8 mouse cellular contexts compared by ENCODE assay signal in the genomic region with DNA sequence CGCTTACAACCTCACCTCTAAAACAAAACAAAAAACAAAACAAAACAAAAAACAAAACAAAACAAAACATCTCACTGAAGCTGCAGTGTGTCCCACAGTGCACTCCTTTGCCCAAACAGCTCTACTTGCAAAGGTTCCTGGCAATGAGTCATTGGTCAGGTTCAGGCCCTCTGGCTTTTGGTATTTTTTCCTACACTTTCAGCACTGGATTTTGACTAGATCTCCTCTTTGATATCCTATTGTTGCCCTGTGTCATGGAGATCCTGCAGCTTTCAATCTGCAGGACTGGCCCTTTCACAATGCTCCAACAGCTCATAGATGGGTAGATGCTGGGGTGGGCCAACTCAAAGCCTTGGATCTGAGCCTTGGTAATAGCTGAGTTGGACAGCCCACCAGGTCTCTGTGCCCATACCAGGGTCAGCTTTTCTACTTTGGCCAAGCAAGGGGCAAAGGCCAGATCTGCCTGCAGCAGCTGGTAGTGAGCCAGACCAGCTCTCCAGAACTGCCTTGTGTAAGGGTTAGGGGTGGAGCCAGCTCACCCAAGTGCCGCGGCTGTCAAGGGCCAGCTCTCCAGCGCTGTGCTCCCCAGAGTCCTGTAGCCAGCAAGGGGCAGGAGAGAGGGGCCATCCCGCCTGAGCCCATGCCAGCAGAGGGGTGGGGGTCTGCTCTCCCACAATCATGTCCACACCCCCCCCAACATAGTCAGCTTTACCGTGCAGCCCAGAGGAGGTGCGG. TPM values are rescaled to one million over a fixed set of nuclear protein-coding genes. Genes with fewer than 3 reads are reported as not detected.
DNase-seq lines count a peak whose midpoint lies in the region; ATAC-seq and TF ChIP-seq lines count a peak whose summit lies in the region.

No protein-coding gene starts in this region.

- no peaks in the 10 kb centered on the region for H3K9me3 ChIP-seq in embryonic facial prominence, embryonic 12.5 days
- no peaks in the 10 kb centered on the region for H3K9me3 ChIP-seq in embryonic facial prominence, embryonic 10.5 days
- H3K9me3 ChIP-seq in midbrain, embryonic 11.5 days (ENCODE audit: control insufficient read depth, low read length), result no peaks in the 10 kb centered on the region
- H3K9me3 ChIP-seq in midbrain, postnatal 0 days (ENCODE audit: low read length), result no peaks in the 10 kb centered on the region
- no peaks in the 10 kb centered on the region for H3K9me3 ChIP-seq in stomach, postnatal 0 days (ENCODE audit: control insufficient read depth, low read length)

- H3K4me1 ChIP-seq in embryonic facial prominence, embryonic 12.5 days, result no peaks in the 10 kb centered on the region
- no peaks in the 10 kb centered on the region for H3K4me1 ChIP-seq in embryonic facial prominence, embryonic 10.5 days
- no peaks in the 10 kb centered on the region for H3K4me1 ChIP-seq in midbrain, embryonic 11.5 days (ENCODE audit: control insufficient read depth, insufficient read depth, low read length)
- H3K4me1 ChIP-seq in midbrain, postnatal 0 days (ENCODE audit: insufficient read depth, low read length), result no peaks in the 10 kb centered on the region
- H3K4me1 ChIP-seq in stomach, postnatal 0 days (replicated peaks; ENCODE audit: control insufficient read depth, insufficient read depth), result no peaks in the 10 kb centered on the region

- H3K4me2 ChIP-seq in embryonic facial prominence, embryonic 12.5 days (replicated peaks), result no peak overlapping the region
- H3K4me2 ChIP-seq in midbrain, embryonic 11.5 days, result no peak overlapping the region
- no peak overlapping the region for H3K4me2 ChIP-seq in midbrain, postnatal 0 days (ENCODE audit: low read depth, low read length, poor library complexity, severe bottlenecking)
- H3K4me2 ChIP-seq in stomach, postnatal 0 days (replicated peaks; ENCODE audit: low read depth), result no peak overlapping the region

- no peaks in the 10 kb centered on the region for H3K27me3 ChIP-seq in embryonic facial prominence, embryonic 12.5 days
- no peaks in the 10 kb centered on the region for H3K27me3 ChIP-seq in embryonic facial prominence, embryonic 10.5 days (replicated peaks; ENCODE audit: low read depth, poor library complexity, severe bottlenecking)
- no peaks in the 10 kb centered on the region for H3K27me3 ChIP-seq in midbrain, embryonic 11.5 days (ENCODE audit: control insufficient read depth, insufficient read depth, low read length)
- no peaks in the 10 kb centered on the region for H3K27me3 ChIP-seq in midbrain, postnatal 0 days (ENCODE audit: insufficient read depth, low read length)
- H3K27me3 ChIP-seq in stomach, postnatal 0 days (ENCODE audit: control insufficient read depth, insufficient read depth, low read length), result no peaks in the 10 kb centered on the region

- TF ChIP-seq CTCF in midbrain, postnatal 0 days (IDR thresholded peaks at IDR 0.05), result no peak
- TF ChIP-seq CTCF in stomach, postnatal 0 days (IDR thresholded peaks at IDR 0.05; ENCODE audit: low read depth), result no peak

- DNase-seq in embryonic facial prominence, embryonic 10.5 days (ENCODE audit: low spot score), result no peak
- peak; percentile 70 for DNase-seq in midbrain, embryonic 11.5 days (ENCODE audit: low spot score, missing footprints)
- DNase-seq in midbrain, postnatal 0 days (ENCODE audit: low spot score), result no peak
- DNase-seq in kidney, postnatal 14 days, result peak; percentile 66
- peak; percentile 24 for DNase-seq in stomach, postnatal 0 days (ENCODE audit: low spot score)
- no peak for DNase-seq in left cerebral cortex, postnatal 25 days (ENCODE audit: low spot score in 2 of 2)

- peaks cover 31% of the 10 kb centered on the region for H3K36me3 ChIP-seq in embryonic facial prominence, embryonic 12.5 days
- peaks cover 48% of the 10 kb centered on the region for H3K36me3 ChIP-seq in embryonic facial prominence, embryonic 10.5 days (replicated peaks)
- peaks cover 10% of the 10 kb centered on the region for H3K36me3 ChIP-seq in midbrain, embryonic 11.5 days (ENCODE audit: control insufficient read depth, insufficient read depth, low read length)
- H3K36me3 ChIP-seq in midbrain, postnatal 0 days (ENCODE audit: insufficient read depth, low read length), result peaks cover 13% of the 10 kb centered on the region
- H3K36me3 ChIP-seq in stomach, postnatal 0 days (ENCODE audit: control insufficient read depth, insufficient read depth, low read length), result peaks cover 8% of the 10 kb centered on the region

- 0 out of 2 replicates have a peak, but pooled peaks have one; percentile 22 for ATAC-seq in embryonic facial prominence, embryonic 12.5 days (ENCODE audit: insufficient number of reproducible peaks, insufficient read depth, low FRiP score, low TSS enrichment)
- no peak for ATAC-seq in midbrain, embryonic 11.5 days (ENCODE audit: low FRiP score)
- ATAC-seq in midbrain, postnatal 0 days (ENCODE audit: low FRiP score), result no peak
- peak; percentile 51 for ATAC-seq in stomach, postnatal 0 days (ENCODE audit: low FRiP score, low TSS enrichment)
- ATAC-seq in megakaryocyte, adult 5-6 weeks (ENCODE audit: poor library complexity, severe bottlenecking), result no peak

- H3K27ac ChIP-seq in embryonic facial prominence, embryonic 12.5 days, result no peak overlapping the region
- no peak overlapping the region for H3K27ac ChIP-seq in embryonic facial prominence, embryonic 10.5 days (replicated peaks)
- no peak overlapping the region for H3K27ac ChIP-seq in midbrain, embryonic 11.5 days (ENCODE audit: low read depth, low read length)
- no peak overlapping the region for H3K27ac ChIP-seq in midbrain, postnatal 0 days (ENCODE audit: low read depth, low read length)
- no peak overlapping the region for H3K27ac ChIP-seq in stomach, postnatal 0 days (replicated peaks)

- H3K9ac ChIP-seq in embryonic facial prominence, embryonic 12.5 days, result no peak overlapping the region
- no peak overlapping the region for H3K9ac ChIP-seq in midbrain, embryonic 11.5 days (ENCODE audit: low read length)
- no peak overlapping the region for H3K9ac ChIP-seq in midbrain, postnatal 0 days (replicated peaks; ENCODE audit: low read length, poor library complexity, severe bottlenecking)
- no peak overlapping the region for H3K9ac ChIP-seq in stomach, postnatal 0 days (ENCODE audit: low read length)

- intact Hi-C loops in left cerebral cortex, postnatal 25 days (cut with DNase I), result no loop called here

- no peak for TF ChIP-seq EP300 in stomach, postnatal 0 days (optimal IDR thresholded peaks at IDR 0.05)

- no peak overlapping the region for H3K4me3 ChIP-seq in embryonic facial prominence, embryonic 12.5 days
- H3K4me3 ChIP-seq in embryonic facial prominence, embryonic 10.5 days, result no peak overlapping the region
- H3K4me3 ChIP-seq in midbrain, embryonic 11.5 days (ENCODE audit: low read depth, low read length), result no peak overlapping the region
- no peak overlapping the region for H3K4me3 ChIP-seq in midbrain, postnatal 0 days (ENCODE audit: low read depth, low read length)
- no peak overlapping the region for H3K4me3 ChIP-seq in stomach, postnatal 0 days (ENCODE audit: low read depth, low read length)

- WGBS in embryonic facial prominence, embryonic 12.5 days, result 87% methylated on average over 7 of the region's 7 CpGs
- 88% methylated on average over 7 of the region's 7 CpGs for WGBS in embryonic facial prominence, embryonic 10.5 days
- 91% methylated on average over 7 of the region's 7 CpGs for WGBS in midbrain, embryonic 11.5 days
- 90% methylated on average over 7 of the region's 7 CpGs for WGBS in midbrain, postnatal 0 days
- 78% methylated on average over 7 of the region's 7 CpGs for WGBS in stomach, postnatal 0 days

RNA-seq across cellular contexts. Expression of a gene that starts 30.3 kb away (rescaled TPM):
- 12.5 and 15.6 TPM in 2 replicates for polyA plus RNA-seq in embryonic facial prominence, embryonic 12.5 days (2016; fragmentation: Nextera tagmentation; extraction: Ambion mirVana)
- polyA plus RNA-seq in embryonic facial prominence, embryonic 10.5 days (2016; fragmentation: Nextera tagmentation; extraction: Ambion mirVana), result 7.7 and 8.2 TPM in 2 replicates
- 6.7 and 6.9 TPM in 2 replicates for polyA plus RNA-seq in midbrain, embryonic 11.5 days (2014; fragmentation: Nextera tagmentation; extraction: Ambion mirVana)
- total RNA-seq in midbrain, postnatal 0 days (2014; rRNA removed), result 33.2 and 37.0 TPM in 2 replicates
- polyA plus RNA-seq in midbrain, postnatal 0 days (2015; fragmentation: Nextera tagmentation; extraction: Ambion mirVana), result 8.8 and 13.0 TPM in 2 replicates
- 7.1 and 9.0 TPM in 2 replicates for polyA plus RNA-seq in stomach, postnatal 0 days (2015; fragmentation: Nextera tagmentation; extraction: Ambion mirVana)
- total RNA-seq in megakaryocyte, adult 5-6 weeks (2015), result 63.2 and 71.0 TPM in 2 replicates
- 56.6 and 73.9 TPM in 2 replicates for total RNA-seq in megakaryocyte, adult 5-6 weeks (2017)
- total RNA-seq in left cerebral cortex, postnatal 25 days (2021), result 10 to 100 TPM; 46.2 to 48.1 TPM

RNA-seq across cellular contexts. Expression of a gene that starts 31.8 kb away (rescaled TPM):
- polyA plus RNA-seq in embryonic facial prominence, embryonic 12.5 days (2016; fragmentation: Nextera tagmentation; extraction: Ambion mirVana), result 115 and 124 TPM in 2 replicates
- polyA plus RNA-seq in embryonic facial prominence, embryonic 10.5 days (2016; fragmentation: Nextera tagmentation; extraction: Ambion mirVana), result 111 and 116 TPM in 2 replicates
- 115 and 131 TPM in 2 replicates for polyA plus RNA-seq in midbrain, embryonic 11.5 days (2014; fragmentation: Nextera tagmentation; extraction: Ambion mirVana)
- total RNA-seq in midbrain, postnatal 0 days (2014; rRNA removed), result 64.3 and 67.0 TPM in 2 replicates
- polyA plus RNA-seq in midbrain, postnatal 0 days (2015; fragmentation: Nextera tagmentation; extraction: Ambion mirVana), result 46.1 and 46.7 TPM in 2 replicates
- polyA plus RNA-seq in stomach, postnatal 0 days (2015; fragmentation: Nextera tagmentation; extraction: Ambion mirVana), result 67.0 and 69.8 TPM in 2 replicates
- 67.4 and 71.1 TPM in 2 replicates for total RNA-seq in megakaryocyte, adult 5-6 weeks (2015)
- total RNA-seq in megakaryocyte, adult 5-6 weeks (2017), result 36.6 and 38.4 TPM in 2 replicates
- total RNA-seq in left cerebral cortex, postnatal 25 days (2021), result 10 to 100 TPM; 48.3 to 48.6 TPM

RNA-seq across cellular contexts. Expression of a gene that starts 32.9 kb away (rescaled TPM):
- polyA plus RNA-seq in embryonic facial prominence, embryonic 12.5 days (2016; fragmentation: Nextera tagmentation; extraction: Ambion mirVana), result 43.1 and 49.0 TPM in 2 replicates
- 37.0 and 38.8 TPM in 2 replicates for polyA plus RNA-seq in embryonic facial prominence, embryonic 10.5 days (2016; fragmentation: Nextera tagmentation; extraction: Ambion mirVana)
- polyA plus RNA-seq in midbrain, embryonic 11.5 days (2014; fragmentation: Nextera tagmentation; extraction: Ambion mirVana), result 35.3 and 37.8 TPM in 2 replicates
- total RNA-seq in midbrain, postnatal 0 days (2014; rRNA removed), result 18.2 and 29.5 TPM in 2 replicates
- 21.6 and 21.9 TPM in 2 replicates for polyA plus RNA-seq in midbrain, postnatal 0 days (2015; fragmentation: Nextera tagmentation; extraction: Ambion mirVana)
- 35.4 and 38.6 TPM in 2 replicates for polyA plus RNA-seq in stomach, postnatal 0 days (2015; fragmentation: Nextera tagmentation; extraction: Ambion mirVana)
- total RNA-seq in megakaryocyte, adult 5-6 weeks (2015), result 152 and 164 TPM in 2 replicates
- total RNA-seq in megakaryocyte, adult 5-6 weeks (2017), result 66.1 and 109 TPM in 2 replicates
- 10 to 100 TPM; 26.6 to 26.8 TPM for total RNA-seq in left cerebral cortex, postnatal 25 days (2021)

Comparison
In these comparisons a context has a peak if more than half of its experiments do, and no peak if none do; other contexts are left out.
1. DNase-seq: peak in midbrain, embryonic 11.5 days (single experiment), kidney, postnatal 14 days (single experiment) and stomach, postnatal 0 days (single experiment); none in embryonic facial prominence, embryonic 10.5 days (single experiment), midbrain, postnatal 0 days (single experiment) and left cerebral cortex, postnatal 25 days (0 of 2).
2. ATAC-seq: peak in embryonic facial prominence, embryonic 12.5 days (single experiment) and stomach, postnatal 0 days (single experiment); none in midbrain, embryonic 11.5 days (single experiment), midbrain, postnatal 0 days (single experiment) and megakaryocyte, adult 5-6 weeks (single experiment).